In the genomic region with DNA sequence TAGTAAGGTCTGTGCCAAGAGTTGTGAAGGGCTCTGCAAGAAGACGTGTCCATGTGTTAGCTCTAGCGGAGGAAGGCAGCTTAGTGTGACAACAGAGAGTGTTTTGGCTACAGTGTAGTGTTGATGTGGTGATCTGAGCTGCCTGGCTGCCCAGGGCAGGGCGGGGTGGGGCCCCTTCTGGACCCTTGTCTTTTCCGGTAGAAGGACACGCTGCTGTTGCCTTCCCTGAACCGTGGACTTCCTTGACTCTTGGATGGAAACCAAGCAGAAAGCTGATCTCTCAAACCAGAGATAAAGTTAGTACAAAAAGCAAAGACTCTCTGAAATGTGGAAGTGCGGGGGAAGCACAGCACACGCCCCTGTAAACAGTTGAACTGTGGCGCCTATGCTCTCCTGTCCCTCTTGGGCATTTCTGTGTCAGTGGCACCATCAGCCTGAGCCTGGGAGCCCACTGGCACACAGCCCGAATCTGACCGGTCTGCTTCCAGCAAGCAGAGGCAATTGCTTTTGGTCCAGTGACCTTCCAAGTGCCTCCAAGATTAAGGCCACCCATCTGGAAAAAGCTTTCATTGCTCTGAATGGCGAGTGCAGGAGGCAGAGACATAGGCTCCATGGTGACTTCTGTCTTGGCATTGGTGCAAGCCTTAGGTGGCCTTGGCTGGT, we compare ENCODE assay signal across 8 mouse cellular contexts. TPM values are rescaled to one million over a fixed set of nuclear protein-coding genes. Genes with fewer than 3 reads are reported as not detected.
DNase-seq lines count a peak whose midpoint lies in the region; ATAC-seq lines count a peak whose summit lies in the region.

No protein-coding gene starts in this region.

- H3K9ac ChIP-seq in forebrain, embryonic 11.5 days (ENCODE audit: low read length): no peak overlapping the region
- no peak overlapping the region for H3K9ac ChIP-seq in lung, embryonic 16.5 days (ENCODE audit: low read length)

- H3K4me2 ChIP-seq in forebrain, embryonic 11.5 days (ENCODE audit: low read depth, low read length, severe bottlenecking): no peak overlapping the region
- no peak overlapping the region for H3K4me2 ChIP-seq in lung, embryonic 16.5 days (ENCODE audit: low read depth, low read length)

- H3K4me3 ChIP-seq in forebrain, embryonic 10.5 days: no peak overlapping the region
- H3K4me3 ChIP-seq in forebrain, embryonic 11.5 days (ENCODE audit: low read depth, low read length): no peak overlapping the region
- no peak overlapping the region for H3K4me3 ChIP-seq in lung, embryonic 16.5 days (ENCODE audit: low read length)

- H3K27me3 ChIP-seq in forebrain, embryonic 10.5 days (ENCODE audit: poor library complexity, severe bottlenecking): no peaks in the 10 kb centered on the region
- H3K27me3 ChIP-seq in forebrain, embryonic 11.5 days (ENCODE audit: control insufficient read depth, insufficient read depth, low read length): no peaks in the 10 kb centered on the region
- H3K27me3 ChIP-seq in lung, embryonic 16.5 days (ENCODE audit: control insufficient read depth, insufficient read depth, low read depth, low read length): no peaks in the 10 kb centered on the region
- H3K27me3 ChIP-seq in splenic B cell, adult 2 months (ENCODE audit: control insufficient read depth, insufficient read depth, low read length, poor library complexity, severe bottlenecking): no peaks in the 10 kb centered on the region

- 68% methylated on average over 12 of the region's 12 CpGs for WGBS in forebrain, embryonic 10.5 days
- 62% methylated on average over 12 of the region's 12 CpGs for WGBS in forebrain, embryonic 11.5 days
- 33% methylated on average over 12 of the region's 12 CpGs for WGBS in lung, embryonic 16.5 days

- H3K27ac ChIP-seq in forebrain, embryonic 10.5 days: 0 out of 2 replicates have a peak overlapping the region, but pooled peaks have one; percentile 6
- no peak overlapping the region for H3K27ac ChIP-seq in forebrain, embryonic 11.5 days (ENCODE audit: low read depth, low read length)
- H3K27ac ChIP-seq in lung, embryonic 16.5 days (ENCODE audit: low read length): peak overlapping the region; percentile 9; the same call in 1 of the 2 replicates

- H3K9me3 ChIP-seq in forebrain, embryonic 10.5 days: no peaks in the 10 kb centered on the region
- no peaks in the 10 kb centered on the region for H3K9me3 ChIP-seq in forebrain, embryonic 11.5 days (ENCODE audit: control insufficient read depth, low read length)
- H3K9me3 ChIP-seq in lung, embryonic 16.5 days (ENCODE audit: control insufficient read depth, low read length): no peaks in the 10 kb centered on the region

- ATAC-seq in forebrain, embryonic 11.5 days (replicated peaks; ENCODE audit: low FRiP score): no peak
- peak; percentile 42 for ATAC-seq in common myeloid progenitor, adult 5-6 weeks (replicated peaks; ENCODE audit: low read depth, poor library complexity, severe bottlenecking)
- peak; percentile 80 for ATAC-seq in lung, embryonic 16.5 days (ENCODE audit: low read depth)
- ATAC-seq in megakaryocyte progenitor cell, adult 5-6 weeks (replicated peaks; ENCODE audit: poor library complexity): no peak

- H3K4me1 ChIP-seq in forebrain, embryonic 10.5 days: peaks cover 60% of the 10 kb centered on the region
- peaks cover 10% of the 10 kb centered on the region; the same call in 1 of the 2 replicates for H3K4me1 ChIP-seq in forebrain, embryonic 11.5 days (replicated peaks; ENCODE audit: control insufficient read depth, insufficient read depth, low read length)
- H3K4me1 ChIP-seq in lung, embryonic 16.5 days (replicated peaks; ENCODE audit: control insufficient read depth, insufficient read depth, low read length): peaks cover 15% of the 10 kb centered on the region

- no peak for DNase-seq in forebrain, embryonic 10.5 days (ENCODE audit: extremely low spot score, low spot score)
- no peak for DNase-seq in forebrain, embryonic 11.5 days (ENCODE audit: low spot score)
- DNase-seq in adipocyte (ENCODE audit: low spot score): peak; percentile 44
- peak; percentile 82 for DNase-seq in heart, postnatal 4 days
- DNase-seq in splenic B cell, adult 2 months (ENCODE audit: low read depth, low spot score): peak; percentile 51

- H3K36me3 ChIP-seq in forebrain, embryonic 10.5 days (replicated peaks): peaks cover 51% of the 10 kb centered on the region
- no peaks in the 10 kb centered on the region for H3K36me3 ChIP-seq in forebrain, embryonic 11.5 days (ENCODE audit: control insufficient read depth, insufficient read depth, low read length)
- no peaks in the 10 kb centered on the region for H3K36me3 ChIP-seq in lung, embryonic 16.5 days (ENCODE audit: control insufficient read depth, insufficient read depth, low read length)
- no peaks in the 10 kb centered on the region for H3K36me3 ChIP-seq in splenic B cell, adult 2 months (ENCODE audit: control insufficient read depth, insufficient read depth, low read length, poor library complexity, severe bottlenecking)

RNA-seq across cellular contexts. Expression of gene Spata13, which starts 48.7 kb away (rescaled TPM):
- polyA plus RNA-seq in forebrain, embryonic 10.5 days (2016; fragmentation: Nextera tagmentation; extraction: Ambion mirVana): 97.0 and 102 TPM in 2 replicates
- 136 and 137 TPM in 2 replicates for polyA plus RNA-seq in forebrain, embryonic 11.5 days (2014; fragmentation: Nextera tagmentation; extraction: Ambion mirVana)
- total RNA-seq in common myeloid progenitor, adult 5-6 weeks (2017): 10.4 and 16.7 TPM in 2 replicates
- 10 to 100 TPM; 50.1 to 52.8 TPM for total RNA-seq in heart, postnatal 4 days (2021)
- polyA plus RNA-seq in lung, embryonic 16.5 days (2015; fragmentation: Nextera tagmentation; extraction: Ambion mirVana): 17.9 and 19.4 TPM in 2 replicates
- 20.2 and 20.4 TPM in 2 replicates for total RNA-seq in megakaryocyte progenitor cell, adult 5-6 weeks (2015)
- total RNA-seq in megakaryocyte progenitor cell, adult 5-6 weeks (2017): 33.5 and 35.9 TPM in 2 replicates

Comparison
In these comparisons a context has a peak if more than half of its experiments do, and no peak if none do; other contexts are left out.
1. DNase-seq: peak in adipocyte (single experiment), heart, postnatal 4 days (single experiment) and splenic B cell, adult 2 months (single experiment); none in forebrain, embryonic 10.5 days (single experiment) and forebrain, embryonic 11.5 days (single experiment).
2. ATAC-seq: peak in common myeloid progenitor, adult 5-6 weeks (single experiment) and lung, embryonic 16.5 days (single experiment); none in forebrain, embryonic 11.5 days (single experiment) and megakaryocyte progenitor cell, adult 5-6 weeks (single experiment).